Mouse (Mus musculus) MEL (cell line): ENCODE measurements around the gene Fgl2. TPM values are rescaled to one million over a fixed set of nuclear protein-coding genes. Genes with fewer than 3 reads are reported as not detected.

ENCODE experiments used
- DNase-seq: peaks from one replicate; pipeline ENCODE4 v3.0.0; 2011; ENCODE audit warnings: low read depth, low spot score
- H3K27ac ChIP-seq: 2 replicates; pipeline ENCODE4 v1.5.1; 2012; ENCODE audit warnings: low read depth, mild to moderate bottlenecking, control low read depth, low read length, moderate library complexity; ENCODE audit not compliant: control insufficient read depth
- H3K27me3 ChIP-seq, 2 experiments: fragments of 150-350 bp in 1 of 2; sonication (generic) in 1 of 2; 2 replicates each; pipeline ENCODE4 v1.6.1; 2012; ENCODE audit warnings: low read length in 2 of 2, mild to moderate bottlenecking in 2 of 2, improper control_type of control experiment in 1 of 2, moderate library complexity in 1 of 2; ENCODE audit not compliant: insufficient read depth in 2 of 2, control insufficient read depth in 1 of 2
- H3K36me3 ChIP-seq, 2 experiments: 2 replicates each; pipeline ENCODE4 v1.6.1; 2012 to 2014; ENCODE audit warnings: low read length in 2 of 2, improper control_type of control experiment in 1 of 2, inconsistent platforms in 1 of 2, mild to moderate bottlenecking in 1 of 2; ENCODE audit not compliant: insufficient read depth in 2 of 2, control insufficient read depth in 1 of 2
- H3K4me1 ChIP-seq, 2 experiments: fragments of 150-350 bp in 1 of 2; sonication (generic) in 1 of 2; 2 replicates each; pipeline ENCODE4 v1.6.1; 2012; ENCODE audit warnings: low read length in 2 of 2, improper control_type of control experiment in 1 of 2, mild to moderate bottlenecking in 1 of 2; ENCODE audit not compliant: insufficient read depth in 2 of 2, control insufficient read depth in 1 of 2
- H3K4me3 ChIP-seq, 2 experiments: fragments of 150-350 bp in 1 of 2; sonication (generic) in 1 of 2; 2 replicates each; pipeline ENCODE4 v1.5.1; 2012; ENCODE audit warnings: low read depth in 2 of 2, low read length in 2 of 2, mild to moderate bottlenecking in 2 of 2, moderate library complexity in 2 of 2, control low read depth in 1 of 2, improper control_type of control experiment in 1 of 2; ENCODE audit not compliant: control insufficient read depth in 1 of 2, insufficient read depth in 1 of 2
- H3K79me2 ChIP-seq: 2 replicates; pipeline ENCODE4 v1.6.1; 2012; ENCODE audit warnings: mild to moderate bottlenecking, low read length, moderate library complexity; ENCODE audit not compliant: control insufficient read depth, poor library complexity, insufficient read depth
- H3K9ac ChIP-seq: 2 replicates; pipeline ENCODE4 v1.6.1; 2012; ENCODE audit warnings: low read depth, mild to moderate bottlenecking, control low read depth, low read length, moderate library complexity; ENCODE audit not compliant: control insufficient read depth, poor library complexity, severe bottlenecking
- H3K9me3 ChIP-seq: fragments of 150-350 bp; sonication (generic); replicated peaks from 2 replicates; pipeline ENCODE4 v1.6.1; 2012; ENCODE audit warnings: mild to moderate bottlenecking, low read length, improper control_type of control experiment, moderate library complexity; ENCODE audit not compliant: insufficient read depth
- CHD1 ChIP-seq: IDR thresholded peaks from 2 replicates; pipeline ENCODE4 v1.6.1; 2012; ENCODE audit warnings: low read depth, mild to moderate bottlenecking, inconsistent platforms, low read length, improper control_type of control experiment
- CHD2 ChIP-seq: IDR thresholded peaks from 2 replicates; pipeline ENCODE4 v1.6.1; 2011; ENCODE audit warnings: low read length, improper control_type of control experiment
- CTCF ChIP-seq, 3 experiments: IDR thresholded peaks in 2 of 3; conservative IDR thresholded peaks in 1 of 3; 2 replicates each; pipeline ENCODE4 v1.5.1; 2011 to 2012; ENCODE audit warnings: low read length in 3 of 3, low read depth in 2 of 3, mild to moderate bottlenecking in 2 of 3, improper control_type of control experiment in 1 of 3, inconsistent platforms in 1 of 3, mixed read lengths in 1 of 3, moderate library complexity in 1 of 3; ENCODE audit not compliant: control insufficient read depth in 1 of 3, insufficient read depth in 1 of 3, poor library complexity in 1 of 3, severe bottlenecking in 1 of 3
- E2F4 ChIP-seq: IDR thresholded peaks from 2 replicates; pipeline ENCODE4 v1.6.1; 2011; ENCODE audit warnings: low read depth, low read length, improper control_type of control experiment, borderline replicate concordance
- EP300 ChIP-seq, 2 experiments: IDR thresholded peaks; 2 replicates each; pipeline ENCODE4 v1.6.1; 2011; ENCODE audit warnings: improper control_type of control experiment in 2 of 2, low read length in 2 of 2, low read depth in 1 of 2, mild to moderate bottlenecking in 1 of 2
- ETS1 ChIP-seq: IDR thresholded peaks from 2 replicates; pipeline ENCODE4 v1.6.1; 2012; ENCODE audit warnings: low read depth, mild to moderate bottlenecking, inconsistent platforms, low read length, improper control_type of control experiment, moderate library complexity
- GABPA ChIP-seq: IDR thresholded peaks from 2 replicates; pipeline ENCODE4 v1.6.1; 2012; ENCODE audit warnings: low read depth, mild to moderate bottlenecking, inconsistent platforms, low read length, improper control_type of control experiment, moderate library complexity
- GATA1 ChIP-seq: IDR thresholded peaks from 2 replicates; pipeline ENCODE4 v1.6.1; 2011; ENCODE audit warnings: low read depth, low read length, improper control_type of control experiment
- HCFC1 ChIP-seq: IDR thresholded peaks from 2 replicates; pipeline ENCODE4 v1.6.1; 2012; ENCODE audit warnings: low read depth, mild to moderate bottlenecking, inconsistent platforms, low read length, improper control_type of control experiment, moderate library complexity
- KAT2A ChIP-seq: conservative IDR thresholded peaks from 2 replicates; pipeline ENCODE4 v1.6.1; 2012; ENCODE audit warnings: low read depth, low read length, improper control_type of control experiment, inconsistent platforms
- MAFK ChIP-seq: IDR thresholded peaks from 2 replicates; pipeline ENCODE4 v1.6.1; 2011; ENCODE audit warnings: low read depth, mild to moderate bottlenecking, low read length, improper control_type of control experiment, borderline replicate concordance
- MAX ChIP-seq: IDR thresholded peaks from 2 replicates; pipeline ENCODE4 v1.6.1; 2011; ENCODE audit warnings: low read length, improper control_type of control experiment
- MAZ ChIP-seq: IDR thresholded peaks from 2 replicates; pipeline ENCODE4 v1.6.1; 2012; ENCODE audit warnings: low read depth, mild to moderate bottlenecking, inconsistent platforms, low read length, improper control_type of control experiment
- MEF2A ChIP-seq: IDR thresholded peaks from 2 replicates; pipeline ENCODE4 v1.6.1; 2014; ENCODE audit warnings: low read depth, mild to moderate bottlenecking, inconsistent platforms, low read length, improper control_type of control experiment; ENCODE audit not compliant: poor library complexity, insufficient replicate concordance, severe bottlenecking; ENCODE audit errors: extremely low read depth
- MXI1 ChIP-seq: IDR thresholded peaks from 2 replicates; pipeline ENCODE4 v1.6.1; 2011; ENCODE audit warnings: mild to moderate bottlenecking, low read depth, low read length, improper control_type of control experiment
- POLR2A ChIP-seq, 2 experiments: IDR thresholded peaks; 2 replicates each; pipeline ENCODE4 v1.6.1; 2011 to 2012; ENCODE audit warnings: low read length in 2 of 2, mild to moderate bottlenecking in 2 of 2, control low read depth in 1 of 2, improper control_type of control experiment in 1 of 2, low read depth in 1 of 2, moderate library complexity in 1 of 2; ENCODE audit not compliant: control insufficient read depth in 1 of 2, insufficient read depth in 1 of 2, poor library complexity in 1 of 2
- POLR2AphosphoS5 ChIP-seq: IDR thresholded peaks from 2 replicates; pipeline ENCODE4 v1.6.1; 2012; ENCODE audit warnings: low read depth, borderline replicate concordance, mild to moderate bottlenecking, inconsistent platforms, low read length, moderate library complexity, mixed read lengths
- SIN3A ChIP-seq: IDR thresholded peaks from 2 replicates; pipeline ENCODE4 v1.6.1; 2012; ENCODE audit warnings: low read length, improper control_type of control experiment, inconsistent platforms
- SMC3 ChIP-seq: IDR thresholded peaks from 2 replicates; pipeline ENCODE4 v1.6.1; 2011; ENCODE audit warnings: low read depth, low read length, improper control_type of control experiment
- TCF12 ChIP-seq: IDR thresholded peaks from 2 replicates; pipeline ENCODE4 v1.6.1; 2014; ENCODE audit warnings: low read depth, mild to moderate bottlenecking, inconsistent platforms, low read length, improper control_type of control experiment, moderate library complexity
- UBTF ChIP-seq: IDR thresholded peaks from 2 replicates; pipeline ENCODE4 v1.6.1; 2012; ENCODE audit warnings: low read depth, mild to moderate bottlenecking, inconsistent platforms, low read length, improper control_type of control experiment, moderate library complexity, borderline replicate concordance; ENCODE audit not compliant: insufficient read depth
- USF1 ChIP-seq: IDR thresholded peaks from 2 replicates; pipeline ENCODE4 v1.6.1; 2014; ENCODE audit warnings: low read depth, mild to moderate bottlenecking, inconsistent platforms, low read length, improper control_type of control experiment, moderate library complexity
- USF2 ChIP-seq, 2 experiments: IDR thresholded peaks; 2 replicates each; pipeline ENCODE4 v1.6.1; 2011 to 2012; ENCODE audit warnings: improper control_type of control experiment in 2 of 2, low read length in 2 of 2, borderline replicate concordance in 1 of 2, inconsistent platforms in 1 of 2, low read depth in 1 of 2, mild to moderate bottlenecking in 1 of 2; ENCODE audit not compliant: insufficient read depth in 1 of 2
- ZMIZ1 ChIP-seq: IDR thresholded peaks from 2 replicates; pipeline ENCODE4 v1.6.1; 2012; ENCODE audit warnings: low read depth, mild to moderate bottlenecking, inconsistent platforms, low read length, improper control_type of control experiment, moderate library complexity
- polyA plus RNA-seq, 2 experiments: library from polyadenylated mRNA; stranded (reverse) in 1 of 2; unstranded in 1 of 2; fragments of >175 nt in 1 of 2; fragments of >200 nt in 1 of 2; gene quantifications; 2 replicates each; pipeline versions ENCODE4 v1.2.1 to v1.2.4; 2012; ENCODE audit warnings: low replicate concordance in 2 of 2, low read depth in 1 of 2; ENCODE audit not compliant: insufficient read length in 2 of 2, insufficient read depth in 1 of 2, missing spikeins in 1 of 2
- total RNA-seq: library from RNA; depleted of rRNA; stranded (reverse); fragments of 300-350 nt; gene quantifications from 2 replicates; pipeline ENCODE4 v1.2.3, GENCODE M21; 2012

The Fgl2 gene
- total and polyA plus RNA-seq, 3 experiments, result 1.5 to 2.8 TPM; not detected in 1

DNA sequence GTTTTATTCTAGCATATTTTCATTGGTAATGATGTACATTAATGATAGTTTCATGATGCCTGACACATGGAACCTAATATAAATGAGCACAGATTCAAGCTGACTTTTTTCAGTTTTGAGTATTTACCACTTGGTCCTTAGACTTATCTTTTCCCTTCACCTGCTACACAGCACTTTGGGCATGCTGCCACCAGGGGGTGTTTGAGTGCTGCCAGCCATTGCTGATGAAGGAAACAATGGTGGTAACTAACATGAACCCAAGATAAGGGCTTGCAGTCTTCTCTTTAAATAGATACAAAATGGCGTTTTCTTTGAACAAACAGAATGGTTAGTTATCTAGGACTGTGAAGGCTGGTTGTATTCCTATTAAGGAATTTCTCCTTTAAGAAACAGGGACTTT is 45.9 kb upstream of the Fgl2 start (continued):
- TF ChIP-seq E2F4 (no peak), USF2 (IDR thresholded peaks at IDR 0.05; ENCODE audit: borderline replicate concordance in 1 of 2, insufficient read depth in 1 of 2, low read depth in 1 of 2, low read length in 2 of 2) (no peak), CTCF (IDR thresholded peaks at IDR 0.05 in 2 of 3, conservative IDR thresholded peaks at IDR 0.05 in 1 of 3; ENCODE audit: control insufficient read depth in 1 of 3, insufficient read depth in 1 of 3, low read depth in 2 of 3, low read length in 3 of 3, poor library complexity in 1 of 3, severe bottlenecking in 1 of 3) (peak; percentile 95 to 100 (median 95)), MXI1 (peak; percentile 46), ETS1 (peak; percentile 63; the same call in 1 of the 2 replicates), POLR2AphosphoS5 (no peak), SIN3A (peak; percentile 81), USF1 (no peak), SMC3 (peak; percentile 100), HCFC1 (0 out of 2 replicates have a peak, but pooled peaks have one; percentile 61)
- TF ChIP-seq, all 39 proteins: peak for 18

DNA sequence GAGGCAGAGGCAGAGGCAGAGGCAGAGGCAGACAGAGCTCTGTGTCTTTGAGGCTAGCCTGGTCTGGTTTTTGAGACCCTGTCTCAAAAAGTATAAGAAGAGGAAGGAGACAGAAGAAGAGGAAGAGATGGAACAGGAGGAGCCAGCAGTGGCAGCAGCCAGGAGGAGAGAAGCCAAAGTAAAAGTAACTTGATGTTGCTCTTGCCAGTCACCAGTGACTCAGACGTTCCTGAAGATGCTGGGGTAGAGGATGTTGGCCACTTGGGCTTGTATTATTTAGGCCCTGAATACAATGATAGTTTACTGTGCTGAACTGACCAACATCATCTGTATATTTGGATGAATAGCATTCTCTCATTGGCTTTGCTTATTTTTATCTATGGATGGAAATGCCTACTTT is 43.9 kb upstream of the Fgl2 start:
- TF ChIP-seq MXI1, result no peak
- no peak for TF ChIP-seq KAT2A
- no peak for TF ChIP-seq MEF2A
- no peak for TF ChIP-seq GATA1
- no peak for TF ChIP-seq MAFK
- no peak for TF ChIP-seq POLR2AphosphoS5
- TF ChIP-seq MAZ, result no peak
- no peak for TF ChIP-seq GABPA
- no peak for TF ChIP-seq EP300 (IDR thresholded peaks at IDR 0.05; ENCODE audit: low read depth in 1 of 2, low read length in 2 of 2)
- TF ChIP-seq CHD2, result no peak
- TF ChIP-seq ZMIZ1, result no peak
- TF ChIP-seq MAX, result no peak
- TF ChIP-seq HCFC1, result no peak
- TF ChIP-seq POLR2A (IDR thresholded peaks at IDR 0.05; ENCODE audit: control insufficient read depth in 1 of 2, insufficient read depth in 1 of 2, low read depth in 1 of 2, low read length in 2 of 2, poor library complexity in 1 of 2), result no peak
- no peak for TF ChIP-seq UBTF
- no peak for TF ChIP-seq CHD1
- no peak for TF ChIP-seq USF2 (IDR thresholded peaks at IDR 0.05; ENCODE audit: borderline replicate concordance in 1 of 2, insufficient read depth in 1 of 2, low read depth in 1 of 2, low read length in 2 of 2)
- TF ChIP-seq TCF12, result no peak
- TF ChIP-seq SMC3, result no peak
- peak; percentile 39 for DNase-seq
- Histone ChIP-seq H3K9ac (no peak overlapping the region), H3K79me2 (no peaks in the 10 kb centered on the region), H3K4me1 (peaks cover 14 to 24% of the 10 kb centered on the region in 2 experiments), H3K36me3 (peaks cover 0 to 18% of the 10 kb centered on the region in 2 experiments; a peak in 2 of 4 replicates), H3K27ac (no peak overlapping the region), H3K27me3 (no peaks in the 10 kb centered on the region), H3K4me3 (no peak overlapping the region), H3K9me3 (no peaks in the 10 kb centered on the region)
